Mouse (Mus musculus): Measurements from ENCODE around the gene D13Ertd608e. TPM values are rescaled to one million over a fixed set of nuclear protein-coding genes. Genes with fewer than 3 reads are reported as not detected.
"Not testable (repeated sequence)": the region's sequence is repeated elsewhere in the genome, so short reads cannot be mapped to it uniquely, and the experiment has no call there.

The D13Ertd608e gene
- total RNA-seq (2021): not detected
- long read RNA-seq, experiment 1: 0 reads
- long read RNA-seq, experiment 2: 0 reads

DNA sequence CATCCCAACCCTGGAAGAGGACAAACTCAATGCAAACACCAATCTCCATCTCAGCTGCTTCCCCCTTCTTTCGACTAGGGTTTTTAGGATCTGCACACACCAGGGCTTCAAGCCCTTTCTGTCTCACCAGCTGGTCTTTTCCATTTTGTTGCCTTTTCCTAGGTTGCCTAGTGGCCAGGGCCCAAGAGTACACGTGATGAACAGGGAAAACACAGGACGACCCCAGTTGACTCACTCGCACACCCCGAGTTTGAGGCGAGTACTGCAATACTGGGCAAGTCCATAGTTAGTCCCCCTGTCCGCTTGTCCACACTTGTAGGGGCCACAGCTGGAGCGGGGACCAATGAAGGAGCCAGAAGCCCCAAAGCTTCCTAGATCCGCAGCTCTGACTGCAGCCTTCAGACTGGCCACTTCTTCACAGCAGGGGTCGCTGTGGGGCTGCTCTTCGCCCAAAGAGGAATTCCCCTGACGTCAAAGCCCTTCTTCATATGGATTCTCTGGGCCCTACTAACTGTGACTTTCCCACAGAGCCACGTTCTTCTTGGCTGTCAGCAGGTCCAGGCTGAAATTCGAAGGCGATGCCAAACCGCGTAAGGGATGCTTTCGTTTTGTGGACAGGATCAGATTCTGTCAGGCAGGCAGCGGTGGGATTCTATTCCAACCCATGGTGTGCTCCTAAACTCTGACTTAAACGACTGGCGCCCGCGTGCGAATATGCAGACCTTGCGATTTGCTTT, at the start of gene D13Ertd608e:
Gene D13Ertd608e, plus strand, starts transcription at position 687 of the 737 bp plus-strand sequence.
- peak; percentile 15 for DNase-seq
- intact Hi-C loops (cut with DNase I; ENCODE audit: low total_unique reads): not testable (repeated sequence)

DNA sequence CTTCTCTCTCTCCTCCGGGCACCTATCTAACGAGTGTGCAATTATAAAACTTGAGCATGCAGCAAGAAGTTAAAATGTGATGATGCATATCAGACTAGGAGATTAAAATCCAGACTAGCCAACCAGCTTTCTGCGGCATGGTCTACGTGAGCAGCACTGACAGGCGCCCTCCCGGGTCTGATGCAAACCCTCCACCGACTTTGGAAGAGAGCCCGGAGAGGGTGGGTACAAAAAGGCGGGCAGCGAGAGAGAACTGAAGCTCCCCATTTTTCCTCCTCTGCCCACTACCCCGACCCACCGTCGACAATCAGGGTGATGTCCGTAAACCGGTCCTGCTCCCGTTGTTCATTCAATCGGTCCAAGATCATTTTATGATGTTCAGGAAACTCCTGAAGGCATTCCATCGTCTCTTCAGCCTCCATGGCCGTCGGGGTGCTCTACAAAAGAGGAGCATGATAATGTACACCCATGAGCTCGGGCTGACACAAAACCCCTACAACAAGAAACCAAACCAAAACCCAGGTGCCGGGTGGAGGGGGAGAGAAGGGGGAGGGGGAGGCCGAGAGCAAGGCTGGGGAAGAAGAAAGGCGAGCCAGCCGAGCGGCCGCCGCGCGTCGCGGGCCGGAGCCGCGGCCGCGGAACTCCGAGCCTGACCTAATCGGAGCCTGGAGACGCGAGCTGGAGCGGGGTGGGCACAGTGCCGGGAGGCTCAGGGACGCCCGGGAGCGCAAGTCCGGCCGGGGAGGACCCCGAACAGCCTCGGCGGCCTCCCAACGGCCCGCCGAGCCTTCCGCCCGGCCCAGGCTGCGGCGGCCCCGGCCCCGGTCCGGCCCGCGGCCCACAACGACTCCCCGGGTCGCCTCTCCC, 45.7 kb upstream of the D13Ertd608e start:
- DNase-seq: peak; percentile 84
- intact Hi-C loops (cut with DNase I; ENCODE audit: low total_unique reads): no loop called here

DNA sequence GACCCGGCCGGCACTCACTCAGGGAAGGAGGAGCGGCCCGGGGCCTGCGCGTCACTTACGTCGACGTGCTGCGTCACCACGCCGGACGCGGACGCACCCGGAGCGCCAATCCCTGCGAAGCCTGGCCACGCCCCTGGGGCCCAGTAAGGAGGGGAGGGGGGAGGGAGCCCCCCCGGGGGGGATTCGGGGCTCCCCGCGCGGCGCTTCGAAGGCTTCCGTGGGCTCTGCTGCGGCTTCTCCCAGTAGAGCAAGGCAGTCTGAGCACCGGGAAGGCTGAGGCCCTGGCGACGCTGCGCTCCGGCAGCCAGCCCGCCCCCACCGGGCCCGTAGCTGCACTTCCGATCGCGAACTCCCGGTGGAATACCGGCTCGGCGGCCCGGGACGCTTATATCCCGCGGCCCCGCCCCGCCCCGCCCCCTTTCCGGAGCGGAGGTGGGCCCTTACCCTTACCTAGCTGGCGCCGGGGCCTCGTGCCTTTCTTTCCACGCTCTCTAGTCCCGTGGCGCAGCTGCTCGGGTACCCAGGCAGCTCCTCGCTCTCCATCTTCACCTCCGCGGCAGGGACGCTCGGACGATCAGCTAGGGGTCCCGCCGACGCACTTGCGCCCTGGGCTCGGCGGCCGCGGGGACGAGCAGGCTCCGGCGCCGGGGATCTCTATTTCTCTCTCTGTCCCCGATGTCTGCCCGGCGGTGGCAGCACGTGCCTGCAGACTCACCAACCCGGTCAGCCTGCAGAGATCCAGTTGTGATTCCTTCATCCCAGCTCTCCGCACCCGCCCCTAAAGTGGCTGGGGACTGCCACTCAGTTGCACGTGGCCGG, 44.8 kb upstream of the D13Ertd608e start, which contains the start of gene Zfp131:
Gene Zfp131, minus strand, starts transcription at position 129 of the 819 bp plus-strand sequence.
- DNase-seq: peak; percentile 97
- intact Hi-C loops (cut with DNase I; ENCODE audit: low total_unique reads): no loop called here

DNA sequence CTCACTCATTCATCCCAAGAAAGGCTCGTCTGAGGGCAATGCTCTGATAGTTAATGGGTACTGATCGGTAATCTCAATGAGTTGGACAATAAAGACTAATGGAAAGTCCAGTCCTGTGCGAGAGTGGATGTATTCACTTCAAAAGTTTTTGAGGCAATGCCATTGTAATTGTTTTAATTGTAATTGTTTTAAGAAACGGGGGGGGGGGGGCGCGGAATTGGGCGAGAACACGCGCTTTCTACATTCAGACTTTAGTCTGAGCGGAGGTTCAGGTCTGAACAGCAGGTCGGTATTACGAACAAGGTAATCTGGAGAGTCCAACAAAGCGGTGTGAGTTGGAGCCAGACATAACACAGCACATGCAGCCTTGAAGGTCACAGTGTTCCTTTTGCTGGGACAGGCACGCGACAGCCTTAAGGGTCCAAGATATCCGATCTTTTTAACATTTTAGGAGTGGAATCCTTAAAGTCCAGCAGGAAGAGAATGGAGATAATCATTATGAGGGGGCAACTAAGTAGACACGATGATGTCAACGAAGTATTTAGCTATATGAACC, 44.1 kb upstream of the D13Ertd608e start:
- intact Hi-C loops (cut with DNase I; ENCODE audit: low total_unique reads): no loop called here
- no peak for DNase-seq

DNA sequence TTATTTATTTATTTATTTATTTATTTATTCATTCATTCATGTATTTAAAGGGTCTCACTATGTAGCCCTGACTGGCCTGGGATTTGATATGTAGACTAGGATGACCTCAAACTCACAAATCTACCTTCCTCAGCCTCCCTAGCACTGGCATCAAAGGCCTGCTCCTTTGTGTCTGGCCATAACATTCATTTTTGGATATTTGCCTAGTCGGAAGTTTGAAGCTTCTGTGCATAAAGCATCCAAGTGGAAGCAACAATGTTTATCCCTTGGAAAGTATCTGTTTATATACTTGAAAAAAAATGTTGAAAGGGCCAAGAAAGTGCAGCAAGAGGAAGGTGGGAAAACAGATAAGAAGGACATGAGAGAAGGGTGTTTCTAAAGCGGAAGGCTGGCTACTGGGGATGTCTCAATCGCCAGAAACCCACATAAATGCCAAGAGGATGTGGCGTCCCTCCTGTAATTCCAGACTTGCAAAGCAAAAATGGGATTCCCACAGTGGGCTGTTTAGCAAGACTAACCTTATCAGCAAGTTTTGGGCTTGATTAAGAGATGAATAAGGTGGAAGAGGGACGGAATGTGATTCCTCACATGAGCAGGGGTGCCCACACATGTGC, 42.9 kb upstream of the D13Ertd608e start:
- intact Hi-C loops (cut with DNase I; ENCODE audit: low total_unique reads): no loop called here
- DNase-seq: no peak

- intact Hi-C loops (cut with DNase I; ENCODE audit: low total_unique reads): no loop called here
- DNase-seq: no peak
These were observed 38.1 kb upstream of the D13Ertd608e start for GRCm38 (mm10) chr13:119797656-119798055.

DNA sequence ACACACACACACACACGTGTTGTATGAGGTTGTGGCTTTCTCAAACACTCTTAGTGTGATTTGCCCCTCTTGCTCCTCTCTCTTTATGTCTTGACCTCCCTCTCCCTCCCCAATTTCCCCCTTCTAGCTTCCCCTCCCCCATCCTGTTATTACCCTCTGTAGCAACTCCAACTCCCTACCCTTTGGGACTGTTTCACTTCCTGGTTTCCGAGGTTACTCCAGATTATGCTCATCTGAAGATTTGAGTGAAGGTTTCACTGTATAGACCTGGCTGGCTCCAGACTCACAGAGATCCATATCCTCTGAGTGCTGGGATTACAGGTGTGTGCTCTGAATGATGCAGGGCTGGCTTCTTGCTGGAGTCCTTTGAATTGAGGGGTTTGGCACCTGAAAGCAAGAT, 26.9 kb upstream of the D13Ertd608e start:
- no peak for DNase-seq
- intact Hi-C loops (cut with DNase I; ENCODE audit: low total_unique reads): loop anchor here (10.0 kb wide), 1 partner anchor 164 kb away; no protein-coding TSS in a partner anchor

DNA sequence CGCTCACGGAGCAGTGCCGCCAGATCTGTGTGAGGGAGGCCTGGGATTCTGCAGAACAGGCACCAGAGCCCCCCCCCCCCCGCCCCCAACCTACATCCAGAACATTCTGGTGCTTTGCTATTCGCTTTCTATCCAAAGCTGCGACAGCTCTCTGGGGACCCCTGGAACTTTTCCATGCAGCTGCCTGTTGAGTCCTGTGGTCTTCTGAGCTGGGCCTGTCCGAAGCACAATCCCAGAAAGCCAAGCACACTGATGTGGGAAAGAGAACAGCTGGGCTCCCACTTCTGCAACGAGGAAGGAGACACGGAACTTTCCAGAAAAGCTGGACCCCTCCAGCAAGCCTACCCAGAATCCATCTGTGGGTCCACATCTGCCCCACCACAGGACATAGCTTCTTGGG, 25.8 kb upstream of the D13Ertd608e start:
- peak; percentile 64 for DNase-seq
- intact Hi-C loops (cut with DNase I; ENCODE audit: low total_unique reads): no loop called here

DNA sequence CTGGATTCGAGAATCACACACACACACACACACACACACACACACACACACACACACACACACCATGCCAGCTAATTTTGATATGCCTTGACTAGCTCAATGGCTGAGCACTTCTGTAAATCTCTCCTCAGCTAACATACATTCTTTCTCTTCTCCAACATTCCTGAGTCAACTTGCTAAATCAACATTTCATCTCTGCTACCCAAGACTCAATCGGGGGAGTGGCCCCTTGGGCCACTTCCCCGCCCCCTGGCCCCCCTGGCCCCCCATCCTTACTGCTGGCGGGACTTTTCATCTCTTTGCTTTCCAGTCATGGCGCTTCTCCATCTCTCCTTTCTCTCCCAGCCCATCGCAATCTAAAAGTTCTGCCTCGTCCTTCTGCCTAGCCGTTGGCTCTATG, 19.0 kb upstream of the D13Ertd608e start:
- no peak for DNase-seq
- intact Hi-C loops (cut with DNase I; ENCODE audit: low total_unique reads): no loop called here

- no peak for DNase-seq
- intact Hi-C loops (cut with DNase I; ENCODE audit: low total_unique reads): no loop called here
These were observed 18.1 kb upstream of the D13Ertd608e start for GRCm38 (mm10) chr13:119817579-119818206.

DNA sequence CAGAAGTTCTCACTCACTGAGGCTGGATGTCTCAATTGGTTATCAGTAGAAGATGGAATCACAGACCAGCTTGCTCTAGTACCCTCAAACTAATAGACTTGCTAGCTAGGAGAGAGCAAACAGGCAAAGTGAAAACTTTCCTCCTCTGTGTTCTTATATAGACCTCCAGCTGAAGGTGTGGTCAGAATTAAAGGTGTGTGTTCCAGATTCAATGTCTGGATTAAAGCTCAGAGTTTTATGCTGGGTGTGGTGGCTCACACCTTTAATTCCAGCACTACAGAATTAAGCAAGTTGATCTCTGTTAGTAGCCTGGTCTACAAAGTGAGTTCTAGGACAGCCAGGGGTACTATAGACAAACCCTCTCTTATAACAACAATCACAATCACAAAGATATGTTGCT, 5.7 kb upstream of the D13Ertd608e start, which contains the start of gene AF067063:
Gene AF067063, minus strand, starts transcription at position 101 of the 400 bp plus-strand sequence.
- intact Hi-C loops (cut with DNase I; ENCODE audit: low total_unique reads); DNase-seq: not testable (repeated sequence)

DNA sequence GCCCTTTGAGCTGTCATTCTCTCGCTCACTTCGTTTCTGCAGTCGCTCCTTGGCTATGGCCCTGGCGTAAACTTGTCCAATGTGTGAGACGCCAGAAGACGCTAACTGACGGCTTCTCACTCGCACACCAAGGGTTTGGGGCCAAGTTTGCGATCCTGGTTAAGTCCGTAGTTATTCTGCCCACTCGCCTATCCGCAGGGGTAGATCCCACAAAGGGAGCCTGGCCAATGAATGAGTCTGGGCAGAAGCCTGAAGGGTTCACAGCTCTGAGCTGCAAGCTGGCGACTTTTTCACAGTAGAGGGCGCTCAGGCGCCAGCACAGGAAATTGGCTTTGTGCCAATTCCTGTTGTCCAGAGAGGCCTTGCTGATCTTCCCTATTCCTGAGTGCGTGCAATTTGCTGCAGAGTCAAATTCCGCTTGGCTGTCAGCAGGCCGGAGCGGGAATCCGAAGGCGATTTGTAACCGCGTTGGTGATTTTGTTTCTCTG, 562 bp downstream of the D13Ertd608e start:
- DNase-seq; intact Hi-C loops (cut with DNase I; ENCODE audit: low total_unique reads): not testable (repeated sequence)

- intact Hi-C loops (cut with DNase I; ENCODE audit: low total_unique reads): not testable (repeated sequence)
These were observed 2.0 kb downstream of the D13Ertd608e start for GRCm38 (mm10) chr13:119837719-119838337.

DNA sequence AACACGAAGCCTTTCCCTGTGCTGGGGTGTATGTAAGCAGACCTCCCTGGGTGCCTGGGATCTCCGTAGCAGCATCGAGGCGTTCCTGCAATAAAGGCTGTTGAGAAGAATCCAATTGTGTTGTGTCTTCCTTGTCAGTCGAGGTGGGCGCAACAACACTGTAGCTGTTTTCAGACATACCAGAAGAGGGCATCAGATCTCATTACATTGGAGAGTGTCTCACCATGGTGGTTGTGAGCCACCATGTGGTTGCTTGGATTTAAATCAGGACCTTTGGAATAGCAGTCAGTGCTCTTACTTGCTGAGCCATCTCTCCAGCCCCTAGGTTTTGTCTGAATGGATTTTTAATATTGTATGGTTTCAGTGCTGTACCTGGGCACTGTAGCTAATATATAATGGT, 4.2 kb downstream of the D13Ertd608e start:
- intact Hi-C loops (cut with DNase I; ENCODE audit: low total_unique reads); DNase-seq: not testable (repeated sequence)

More at GRCm38 (mm10) chr13:119837719-119838337, 2.0 kb downstream of the D13Ertd608e start:
- not testable (repeated sequence) for DNase-seq

DNA sequence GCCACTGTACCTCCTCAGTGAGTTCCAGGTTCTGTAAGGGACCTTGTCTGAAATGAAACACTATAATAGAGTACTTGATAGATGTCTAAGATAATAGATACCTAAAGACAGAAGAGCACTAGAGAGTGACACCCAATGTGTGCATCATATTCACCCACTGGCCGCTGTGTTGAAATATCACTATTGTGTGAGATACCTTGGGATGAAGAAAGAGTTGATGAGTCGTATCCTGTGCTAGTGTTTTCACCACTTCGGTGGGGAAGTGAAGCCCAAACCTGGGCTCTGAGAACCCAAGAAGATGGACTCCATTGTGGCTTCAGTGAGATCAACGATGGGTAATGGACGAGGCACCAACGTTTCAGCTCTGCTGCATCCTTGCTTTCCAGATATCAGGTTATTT, 26.6 kb downstream of the D13Ertd608e start:
- intact Hi-C loops (cut with DNase I; ENCODE audit: low total_unique reads); DNase-seq: not testable (repeated sequence)

DNA sequence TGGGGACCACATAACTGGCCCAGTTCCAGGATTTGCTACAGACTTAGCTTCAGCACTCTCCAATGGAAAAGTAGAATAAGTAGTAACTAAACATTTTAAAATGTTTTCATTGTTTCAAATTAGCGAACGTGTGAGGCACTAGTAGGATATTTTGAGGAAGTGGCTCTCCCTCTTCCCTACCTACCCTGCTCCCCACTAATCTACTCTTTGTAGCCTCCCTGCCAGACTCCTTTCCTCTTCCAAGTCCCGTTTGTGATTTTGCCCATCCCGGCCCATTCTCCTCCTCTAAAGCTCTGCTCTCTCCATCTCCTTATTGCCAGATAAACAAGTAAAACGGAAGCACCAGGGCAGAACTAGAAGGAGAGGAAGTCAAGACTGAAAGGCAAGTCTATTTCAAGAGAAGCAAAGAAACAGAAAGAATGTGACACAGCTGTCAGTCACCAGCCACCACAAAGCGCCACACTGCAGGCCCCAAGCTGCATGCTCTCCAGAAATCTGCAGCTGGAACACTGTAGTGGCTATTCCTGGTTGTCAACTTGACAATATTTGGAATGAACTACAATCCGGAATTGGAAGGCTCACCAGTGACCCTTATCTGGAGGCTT, 28.7 kb downstream of the D13Ertd608e start:
- intact Hi-C loops (cut with DNase I; ENCODE audit: low total_unique reads); DNase-seq: not testable (repeated sequence)

GRCm38 (mm10) chr13:119886896-119887295, 51.1 kb downstream of the D13Ertd608e start:
- intact Hi-C loops (cut with DNase I; ENCODE audit: low total_unique reads); DNase-seq: not testable (repeated sequence)

Measured in gastrocnemius, postnatal 14 days (tissue).